Mouse (Mus musculus) cortical plate, adult 2 months (tissue): ENCODE data around the gene Ppp6r2.

ENCODE experiments used
- CTCF ChIP-seq: fragments of 200-500 bp; IDR thresholded peaks from 2 replicates; pipeline ENCODE4 v1.5.1; 2011; ENCODE audit warnings: mild to moderate bottlenecking, control low read depth, low read length; ENCODE audit not compliant: insufficient read depth; ENCODE audit errors: extremely low read depth
- POLR2A ChIP-seq: fragments of 200-500 bp; IDR thresholded peaks from 2 replicates; pipeline ENCODE4 v1.6.1; 2011; ENCODE audit warnings: mild to moderate bottlenecking, low read length, control low read depth; ENCODE audit not compliant: insufficient read depth; ENCODE audit errors: extremely low read depth

GRCm38 (mm10) chr15:89314511-89315189 is 103.3 kb downstream of the Ppp6r2 start:
- TF ChIP-seq POLR2A, result no peak
- no peak for TF ChIP-seq CTCF
